Mouse (Mus musculus): ENCODE results near the gene Pkp2.
A peak's percentile ranks its signal among the peaks of the same experiment; 100 is the strongest.

Pkp2 gene

DNA sequence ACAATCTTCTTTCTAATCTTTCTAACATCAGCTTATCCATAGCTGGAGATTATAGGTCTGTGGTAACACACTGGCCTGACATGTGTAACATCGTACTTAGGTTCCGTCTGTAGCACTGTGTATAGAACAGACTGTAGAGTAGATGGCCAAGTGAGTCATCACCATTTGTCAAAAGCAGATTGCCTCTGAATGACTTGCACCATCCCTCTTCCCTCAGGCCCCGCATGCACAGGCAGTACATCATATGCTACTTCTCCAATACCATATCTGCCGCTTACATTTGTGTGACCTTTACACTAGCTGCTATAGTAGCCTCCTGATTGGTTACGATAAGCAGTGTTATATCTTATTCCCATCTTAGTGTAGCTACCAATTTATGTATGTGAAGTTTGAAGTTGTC is 47.8 kb downstream of the Pkp2 start:
- no peak for DNase-seq (ENCODE audit: low read depth, low spot score)

DNA sequence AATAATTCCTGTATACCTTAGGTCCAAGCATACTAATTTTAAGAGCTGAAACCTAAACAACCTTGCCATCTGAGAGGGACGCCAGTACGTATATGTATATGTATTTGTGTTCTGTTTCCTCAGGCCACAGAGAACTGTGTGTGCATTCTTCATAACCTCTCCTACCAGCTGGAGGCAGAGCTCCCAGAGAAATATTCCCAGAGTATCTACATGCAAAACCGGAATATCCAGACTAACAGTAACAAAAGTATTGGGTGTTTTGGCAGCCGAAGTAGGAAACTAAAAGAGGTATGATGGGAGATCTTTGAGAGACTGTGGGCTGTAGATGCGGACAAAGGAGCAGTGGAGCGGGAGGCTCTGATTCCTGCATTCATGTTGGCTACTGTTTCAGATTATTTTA is 48.4 kb downstream of the Pkp2 start:
- no peak for DNase-seq (ENCODE audit: low read depth, low spot score)

DNA sequence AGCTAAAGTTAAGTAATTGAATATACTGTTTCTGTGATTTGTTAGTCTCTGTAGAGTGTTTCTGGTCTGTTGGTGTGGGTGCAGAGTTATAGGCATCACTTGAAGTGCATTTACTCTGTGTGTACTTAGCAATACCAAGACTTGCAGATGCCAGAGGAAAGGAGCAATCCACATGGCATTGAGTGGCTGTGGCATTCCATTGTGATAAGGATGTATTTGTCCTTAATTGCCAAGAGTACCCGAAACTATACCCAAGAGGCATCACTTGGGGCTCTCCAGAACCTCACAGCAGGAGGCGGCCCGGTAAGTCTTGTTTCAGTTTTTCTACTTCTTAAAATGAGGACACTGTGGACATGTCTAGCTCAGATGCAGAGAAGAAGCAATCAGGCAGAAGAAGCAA is 49.3 kb downstream of the Pkp2 start:
- DNase-seq (ENCODE audit: low read depth, low spot score), result no peak

DNA sequence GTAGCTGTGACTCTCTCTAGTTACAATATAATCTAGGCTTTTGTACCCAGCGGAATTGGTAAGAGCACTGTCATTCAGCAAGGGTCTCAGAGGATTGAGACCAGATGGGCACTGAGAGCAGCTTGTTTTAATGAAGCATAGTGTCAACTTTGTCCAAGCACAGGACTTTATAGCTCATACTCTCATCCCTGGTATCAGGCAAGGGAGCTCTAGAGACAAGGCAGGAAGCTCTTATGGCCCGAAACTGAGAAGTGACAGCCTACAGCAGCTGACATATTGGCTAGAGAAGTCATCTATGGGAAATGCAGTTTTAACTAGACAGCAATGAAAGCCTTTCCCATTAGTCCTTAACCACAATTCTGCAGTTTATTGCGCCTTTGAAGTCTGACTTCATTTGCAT is 59.9 kb downstream of the Pkp2 start:
- no peak for DNase-seq (ENCODE audit: low read depth, low spot score)

DNA sequence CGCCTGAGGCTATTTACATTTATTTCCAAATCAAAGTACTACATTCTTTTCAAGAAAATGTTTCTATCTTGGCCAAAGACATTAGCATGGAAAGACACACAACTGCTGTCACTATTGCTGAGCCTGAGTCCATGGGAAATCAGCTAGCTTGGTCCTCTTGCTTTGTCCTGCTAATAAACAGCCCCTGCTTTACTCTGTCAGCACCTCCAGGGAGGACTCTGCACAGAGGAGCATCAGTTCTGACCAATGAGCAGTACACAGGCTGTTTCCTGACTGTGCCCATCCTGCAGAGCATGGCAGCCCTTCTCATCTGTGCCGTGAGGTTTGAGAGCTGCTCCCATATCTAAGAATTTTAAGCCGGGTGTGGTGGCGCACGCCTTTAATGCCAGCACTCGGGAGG is 60.6 kb downstream of the Pkp2 start:
- no peak for DNase-seq (ENCODE audit: low read depth, low spot score)

DNA sequence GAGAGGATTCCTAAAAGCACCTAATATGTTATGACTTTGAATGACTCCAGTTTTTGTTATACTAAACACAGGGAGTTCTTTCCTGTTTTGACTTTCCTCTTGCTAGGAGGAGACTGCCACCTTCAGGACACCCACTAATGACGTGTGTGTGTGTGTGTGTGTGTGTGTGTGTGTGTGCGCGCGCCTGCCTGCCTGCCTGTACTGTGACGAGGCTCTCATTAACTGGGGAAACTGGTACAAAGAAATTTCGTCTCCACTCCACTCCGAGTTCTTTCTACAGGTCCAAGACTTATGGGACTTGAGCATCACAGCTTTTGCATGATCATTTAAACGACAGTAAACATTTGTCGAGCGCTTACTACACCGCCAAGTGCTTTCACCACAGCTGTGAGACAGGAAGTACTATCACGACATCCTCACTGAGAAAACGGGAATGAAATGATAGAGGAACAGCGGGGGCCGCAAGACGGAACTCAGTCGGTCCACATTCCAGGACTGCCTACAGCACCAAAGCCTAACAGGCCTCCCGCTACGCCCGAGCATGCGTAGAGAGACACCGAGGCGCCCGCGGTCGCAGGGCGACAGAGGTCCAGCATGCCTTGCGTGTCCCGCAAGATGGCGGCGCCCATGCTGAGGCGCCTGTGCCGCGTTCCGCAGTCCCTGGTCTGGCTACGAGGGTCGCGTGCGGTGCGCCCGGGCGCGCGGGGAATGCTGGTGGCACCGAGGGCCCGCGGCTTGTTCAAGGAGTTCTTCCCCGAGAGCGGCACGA is 89.4 kb downstream of the Pkp2 start, which contains the start of gene Yars2:
Gene Yars2 (plus strand): TSS at position 597 of the 769 bp plus-strand sequence.
- DNase-seq (ENCODE audit: low read depth, low spot score), result peak; percentile 89

DNA sequence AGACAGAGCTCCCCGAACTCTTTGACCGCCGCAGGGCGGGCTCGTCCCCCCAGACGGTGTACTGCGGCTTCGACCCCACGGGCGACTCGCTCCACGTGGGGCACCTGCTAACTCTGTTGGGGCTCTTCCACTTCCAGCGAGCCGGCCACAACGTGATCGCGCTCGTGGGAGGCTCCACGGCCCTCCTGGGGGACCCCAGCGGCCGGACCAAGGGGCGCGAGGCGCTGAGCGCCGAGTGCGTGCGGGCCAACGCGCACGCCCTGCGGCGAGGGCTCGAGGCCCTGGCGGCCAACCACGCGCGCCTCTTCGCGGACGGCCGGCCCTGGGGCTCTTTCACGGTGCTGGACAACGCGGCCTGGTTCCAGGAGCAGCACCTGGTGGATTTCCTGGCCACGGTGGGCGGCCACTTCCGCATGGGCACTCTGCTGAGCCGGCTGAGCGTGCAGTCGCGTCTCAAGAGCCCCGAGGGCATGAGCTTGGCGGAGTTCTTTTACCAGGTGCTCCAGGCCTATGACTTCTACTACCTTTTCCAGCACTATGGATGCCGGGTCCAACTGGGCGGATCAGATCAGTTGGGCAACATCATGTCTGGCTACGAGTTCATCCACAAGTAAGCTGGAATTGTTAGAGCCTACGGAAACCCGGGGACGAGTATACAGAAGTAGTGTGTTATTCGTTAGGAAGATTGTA is 90.2 kb downstream of the Pkp2 start:
- DNase-seq (ENCODE audit: low read depth, low spot score), result no peak

DNA sequence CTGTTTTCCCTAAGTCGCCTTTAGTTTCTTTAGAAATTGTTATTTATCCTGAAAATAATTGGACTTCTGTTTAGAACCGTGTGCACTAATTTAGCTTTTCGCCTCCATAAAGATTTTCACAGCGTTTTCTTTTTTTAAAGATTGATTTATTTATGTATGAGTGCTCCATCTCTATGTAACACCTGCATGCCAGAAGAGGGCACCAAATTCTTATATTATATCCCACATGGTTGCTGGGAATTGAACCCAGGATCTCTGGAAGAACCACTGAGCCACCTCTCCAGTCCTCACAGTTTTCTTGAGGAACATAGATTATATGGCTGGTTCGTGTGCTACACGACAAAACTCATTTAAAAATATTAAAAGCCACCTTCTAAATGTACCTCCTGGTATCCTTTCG is 90.8 kb downstream of the Pkp2 start:
- DNase-seq (ENCODE audit: low read depth, low spot score), result no peak

DNA sequence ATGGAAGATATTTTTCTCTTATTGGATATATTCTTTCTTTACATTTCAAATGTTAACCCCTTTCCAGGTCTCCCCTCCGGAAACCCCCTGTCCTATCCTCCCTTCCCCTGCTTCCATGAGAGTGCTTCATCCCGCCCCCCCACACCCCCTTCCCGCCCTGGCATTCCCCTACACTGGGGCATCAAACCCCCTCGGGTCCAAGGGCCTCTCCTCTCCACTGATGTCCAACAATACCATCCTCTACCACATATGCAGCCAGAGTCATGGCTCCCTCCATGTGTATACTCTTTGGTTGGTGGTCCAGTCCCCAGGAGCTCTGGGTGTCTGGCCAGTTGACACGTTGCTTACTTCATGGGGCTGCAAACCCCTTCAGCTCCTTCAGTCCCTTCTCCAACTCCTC is 98.2 kb downstream of the Pkp2 start:
- DNase-seq (ENCODE audit: low read depth, low spot score), result no peak
